Mouse (Mus musculus) heart, postnatal 10 days (tissue): ENCODE data around the gene Smtn. TPM values are rescaled to one million over a fixed set of nuclear protein-coding genes. Genes with fewer than 3 reads are reported as not detected.

Experiments used
- DNase-seq, 2 experiments: peaks; one replicate each; pipeline ENCODE4 v3.0.0; 2021
- intact Hi-C: fragments of 180-260 bp; cut with DNase I; formaldehyde crosslinking; loops from one replicate; pipeline ENCODE4 v1.15.1; 2025
- total RNA-seq, 2 experiments: library from RNA; stranded (reverse); gene quantifications; 2 replicates each; pipeline ENCODE4 v1.2.3; 2021

Gene Smtn
- total RNA-seq, 2 experiments from 2014 or later: 210 to 215 TPM

- intact Hi-C loops: no loop called here
- DNase-seq: peak in 1 of 2 experiments; percentile 11
These were observed 9.7 kb downstream of the Smtn start for GRCm38 (mm10) chr11:3530731-3531130.

- DNase-seq: peak; percentile 22 to 41
- intact Hi-C loops: loop anchor here (10.0 kb wide), 1 partner anchor 365 kb away; the partner anchor contains the start of genes 4921536K21Rik and Dusp18
These were observed 10.7 kb downstream of the Smtn start for GRCm38 (mm10) chr11:3529476-3530252.

- intact Hi-C loops: loop anchor here (10.0 kb wide), 1 partner anchor 367 kb away; the partner anchor contains the start of genes 4921536K21Rik and Dusp18
- no peak for DNase-seq
These were observed 12.2 kb downstream of the Smtn start for GRCm38 (mm10) chr11:3528208-3528607.

GRCm38 (mm10) chr11:3527766-3528165 lies 12.6 kb downstream of the Smtn start:
- intact Hi-C loops: loop anchor here (10.0 kb wide), 1 partner anchor 367 kb away; the partner anchor contains the start of genes 4921536K21Rik and Dusp18

GRCm38 (mm10) chr11:3526979-3527738 lies 13.3 kb downstream of the Smtn start:
- intact Hi-C loops: loop anchor here (10.0 kb wide), 1 partner anchor 368 kb away; the partner anchor contains the start of genes 4921536K21Rik and Dusp18
- peak; percentile 69 to 72 for DNase-seq

More at GRCm38 (mm10) chr11:3527766-3528165, 12.6 kb downstream of the Smtn start:
- DNase-seq: peak; percentile 75 to 85

- DNase-seq: no peak
- intact Hi-C loops: loop anchor here (10.0 kb wide), 1 partner anchor 369 kb away; the partner anchor contains the start of genes 4921536K21Rik and Dusp18
These were observed 14.2 kb downstream of the Smtn start for GRCm38 (mm10) chr11:3526207-3526606.

- DNase-seq: no peak
- intact Hi-C loops: loop anchor here (10.0 kb wide), 1 partner anchor 369 kb away; the partner anchor contains the start of genes 4921536K21Rik and Dusp18
These were observed 14.9 kb downstream of the Smtn start for GRCm38 (mm10) chr11:3525560-3525959.

- intact Hi-C loops: loop anchor here (10.0 kb wide), 1 partner anchor 371 kb away; the partner anchor contains the start of genes 4921536K21Rik and Dusp18
These were observed 16.4 kb downstream of the Smtn start for GRCm38 (mm10) chr11:3523840-3524582.

GRCm38 (mm10) chr11:3522285-3523000 lies 18.0 kb downstream of the Smtn start:
- intact Hi-C loops: loop anchor here (10.0 kb wide), 1 partner anchor 372 kb away; the partner anchor contains the start of genes 4921536K21Rik and Dusp18
- no peak for DNase-seq

More at GRCm38 (mm10) chr11:3523840-3524582, 16.4 kb downstream of the Smtn start:
- DNase-seq: no peak

GRCm38 (mm10) chr11:3521339-3522224 lies 18.8 kb downstream of the Smtn start:
- peak in 1 of 2 experiments; percentile 20 for DNase-seq
- intact Hi-C loops: loop anchor here (10.0 kb wide), 1 partner anchor 373 kb away; the partner anchor contains the start of genes 4921536K21Rik and Dusp18

GRCm38 (mm10) chr11:3520919-3521318 lies 19.5 kb downstream of the Smtn start:
- intact Hi-C loops: loop anchor here (10.0 kb wide), 1 partner anchor 374 kb away; the partner anchor contains the start of genes 4921536K21Rik and Dusp18
- DNase-seq: no peak

GRCm38 (mm10) chr11:3519756-3520398 lies 20.5 kb downstream of the Smtn start:
- DNase-seq: peak in 1 of 2 experiments; percentile 5
- intact Hi-C loops: loop anchor here (2.0 to 10.0 kb wide), 2 partner anchors 13 to 375 kb away; partner anchors contain the start of genes 4921536K21Rik and Dusp18

- peak in 1 of 2 experiments; percentile 20 for DNase-seq
- intact Hi-C loops: loop anchor here (2.0 kb wide), 1 partner anchor 14 kb away; no protein-coding TSS in a partner anchor
These were observed 21.2 kb downstream of the Smtn start for GRCm38 (mm10) chr11:3519051-3519726.

GRCm38 (mm10) chr11:3517846-3518732 lies 22.3 kb downstream of the Smtn start:
- intact Hi-C loops: loop anchor here (2.0 kb wide), 1 partner anchor 15 kb away; no protein-coding TSS in a partner anchor
- DNase-seq: peak in 1 of 2 experiments; percentile 29
